Mouse (Mus musculus) B cell, adult 2 months (primary cell): ENCODE measurements around the gene C2cd2.
A peak's percentile ranks its signal among the peaks of the same experiment; 100 is the strongest.

Source experiments
- DNase-seq, 2 experiments: peaks; one replicate each; pipeline ENCODE4 v3.0.0; 2022

Gene C2cd2

DNA sequence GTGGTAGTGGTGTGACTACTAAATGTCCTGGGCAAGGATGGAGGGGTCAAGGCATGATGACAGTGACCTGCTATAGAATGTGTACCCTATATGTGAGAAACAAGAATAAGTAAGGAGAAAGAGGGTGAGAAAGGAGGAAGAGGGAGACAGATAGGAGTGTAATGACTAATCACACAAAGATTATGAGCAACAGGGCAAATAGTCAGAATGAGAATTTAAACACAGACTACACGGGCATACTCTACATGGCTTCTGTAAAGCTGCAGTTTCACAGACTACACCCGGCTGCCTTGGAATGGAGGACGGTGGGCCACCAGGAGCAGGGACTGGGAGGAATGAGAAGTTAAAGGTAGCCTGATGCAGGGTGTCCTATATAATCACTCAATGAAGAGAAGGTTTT is 84.9 kb downstream of the C2cd2 start:
- DNase-seq, result no peak

GRCm38 (mm10) chr16:97875101-97875500 is 87.3 kb downstream of the C2cd2 start:
- DNase-seq, result no peak

GRCm38 (mm10) chr16:97874376-97874775 is 88.0 kb downstream of the C2cd2 start:
- DNase-seq, result no peak

DNA sequence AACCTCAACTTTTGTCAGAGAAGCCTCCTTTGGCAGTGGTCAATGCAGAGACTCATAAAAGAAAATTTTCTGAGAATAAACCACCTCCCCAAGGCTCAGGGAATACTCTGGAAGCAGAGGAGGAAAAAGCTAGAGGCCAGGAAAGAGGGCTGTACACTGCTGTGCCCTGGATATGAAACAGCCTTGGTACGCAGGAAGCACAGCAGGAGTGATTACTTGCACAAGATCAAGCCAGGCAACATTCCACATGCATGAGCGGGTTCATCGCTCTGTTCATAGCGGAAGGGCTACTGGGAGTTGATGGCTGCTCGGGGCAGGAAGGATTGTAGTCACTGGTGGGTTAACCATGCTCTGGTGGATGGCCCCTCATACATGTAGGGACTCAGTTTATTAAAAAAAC is 89.7 kb downstream of the C2cd2 start:
- DNase-seq, result no peak

DNA sequence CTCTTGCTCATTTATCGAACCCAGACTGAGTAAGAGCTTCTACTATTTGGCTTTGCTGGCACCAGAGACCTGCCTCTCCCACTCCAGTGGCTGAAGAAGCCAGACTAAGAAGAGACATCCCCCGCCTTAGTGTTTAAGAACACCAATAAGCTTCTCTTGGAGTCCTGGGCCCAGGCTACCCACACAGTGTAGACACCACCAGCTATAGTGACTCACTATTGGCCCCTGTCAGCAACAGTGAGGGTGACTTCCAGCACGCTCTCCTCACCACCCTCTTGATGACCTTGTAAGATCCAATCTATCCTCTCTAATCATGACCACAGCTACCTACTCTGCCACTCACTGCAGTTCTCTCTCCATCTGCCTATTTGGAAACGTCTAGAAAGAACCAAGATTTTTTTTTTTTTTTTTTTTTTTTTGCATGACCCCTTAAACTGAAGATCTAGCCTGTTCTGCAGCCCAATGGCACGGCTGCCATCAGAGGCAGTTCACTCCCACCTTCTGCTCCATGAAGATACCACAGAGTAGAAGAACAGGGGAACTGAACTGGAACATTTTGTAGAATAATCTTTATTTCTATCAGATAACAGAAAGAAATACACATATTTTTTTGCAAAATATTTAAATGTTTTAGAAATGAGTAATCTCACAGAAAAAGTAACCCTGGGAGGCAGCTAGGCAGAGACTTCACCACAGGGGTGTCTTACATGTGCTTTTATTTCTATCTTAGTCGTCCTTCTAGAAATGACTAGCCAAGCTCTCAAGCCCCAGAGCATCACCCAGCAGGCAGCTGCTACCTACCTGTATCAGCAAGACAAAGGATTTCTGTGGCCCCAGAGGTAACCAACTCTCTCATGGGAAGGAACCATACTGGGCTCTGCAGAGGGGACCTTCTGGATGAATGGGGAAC is 93.0 kb downstream of the C2cd2 start:
- no peak for DNase-seq

DNA sequence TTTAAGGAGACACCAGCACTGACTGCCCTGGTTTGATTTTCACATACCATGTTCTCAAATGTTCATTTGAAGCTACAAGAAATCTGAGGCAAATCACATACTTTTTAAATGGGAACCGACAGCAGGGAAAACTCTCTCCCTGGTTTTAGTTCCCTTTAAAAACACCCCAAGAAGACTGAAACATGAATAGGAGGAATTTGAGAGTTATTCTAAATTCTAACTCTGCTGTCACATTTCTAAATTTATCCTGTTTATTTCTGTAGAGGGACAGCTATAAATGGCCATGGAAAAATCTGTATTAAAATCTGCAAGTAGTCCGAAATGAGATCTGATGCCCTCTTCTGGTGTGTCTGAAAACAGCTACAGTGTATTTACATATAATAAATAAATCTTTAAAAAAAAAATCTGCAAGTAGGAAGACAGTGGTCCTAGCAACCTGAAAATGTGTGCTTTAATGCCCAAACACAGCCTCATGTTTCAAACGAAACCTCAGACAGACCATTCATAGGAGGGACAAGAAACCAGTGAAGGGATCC is 98.4 kb downstream of the C2cd2 start:
- no peak for DNase-seq

DNA sequence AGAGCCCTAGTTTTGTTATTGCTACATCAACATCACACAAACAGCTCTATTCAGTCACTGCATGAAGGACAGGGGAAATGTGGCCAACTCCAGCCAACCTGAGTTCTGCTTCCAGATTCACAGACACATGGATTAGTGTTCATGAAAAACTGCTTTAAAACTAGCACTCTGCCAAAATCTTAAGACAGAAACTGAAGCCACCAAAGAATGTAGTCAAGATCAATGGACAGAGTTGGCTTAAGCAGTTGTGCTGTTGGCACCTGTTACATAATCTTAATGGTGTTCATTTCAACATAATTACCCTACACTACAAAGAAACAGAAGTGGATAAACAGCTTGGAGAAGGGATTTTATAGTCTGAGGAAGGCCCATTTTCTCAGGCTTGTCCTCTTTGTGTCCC is 106.3 kb downstream of the C2cd2 start:
- DNase-seq, result no peak

DNA sequence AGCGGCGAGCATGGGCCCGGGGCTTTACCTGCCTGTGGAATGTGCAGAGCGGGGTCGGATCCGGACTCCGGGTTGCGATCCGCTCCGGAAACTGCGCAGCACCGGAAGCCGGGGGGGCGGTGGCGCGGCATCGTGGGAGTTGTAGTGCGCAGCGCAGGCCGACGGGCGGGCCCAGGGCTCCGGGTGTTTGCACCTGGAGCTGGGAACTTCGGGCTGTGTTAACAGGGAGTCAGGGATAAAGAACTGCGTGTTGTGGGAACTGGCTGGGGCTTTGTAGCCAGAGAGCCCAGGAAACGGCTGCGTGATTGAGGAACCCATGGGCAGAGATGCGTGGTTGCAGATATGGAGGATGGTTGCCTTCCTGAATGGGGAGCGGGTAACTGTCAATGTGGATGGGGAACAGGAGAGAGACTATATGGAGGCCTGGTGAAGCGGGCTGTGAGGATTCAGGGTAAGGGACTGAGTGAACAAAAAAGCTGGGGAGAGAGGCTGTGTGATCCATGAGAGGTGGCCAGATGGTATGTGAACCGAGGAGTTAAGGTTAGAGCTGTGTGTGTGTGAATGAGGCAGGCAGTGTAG is 110.6 kb downstream of the C2cd2 start, which contains the start of gene Prdm15:
Gene Prdm15 (minus strand): TSS at position 110 of the 579 bp plus-strand sequence.
- DNase-seq, result peak; percentile 86 to 89

GRCm38 (mm10) chr16:97851061-97851740 is 111.2 kb downstream of the C2cd2 start:
- DNase-seq, result peak; percentile 87 to 91

DNA sequence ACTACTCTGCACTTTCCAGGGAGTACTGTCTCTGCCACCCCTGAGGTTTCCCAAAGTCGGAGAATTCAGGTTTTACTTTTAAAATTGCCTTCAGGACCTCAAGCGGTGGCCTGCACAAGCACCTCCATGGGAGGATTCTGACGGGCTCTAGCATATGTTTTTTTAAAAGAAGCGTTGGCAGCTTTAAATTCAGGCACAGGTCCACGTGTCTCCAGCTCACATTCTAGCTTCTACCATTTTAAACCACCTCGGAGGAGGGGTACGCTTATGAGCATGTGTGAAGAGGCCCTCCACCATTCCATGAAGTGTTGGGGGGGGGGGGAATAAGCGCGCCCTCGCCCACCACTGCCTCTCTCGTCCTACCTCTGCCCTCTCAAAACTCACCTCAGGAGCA is 111.7 kb downstream of the C2cd2 start:
- DNase-seq, result peak; percentile 17 to 25

- DNase-seq, result no peak
These were observed 113.6 kb downstream of the C2cd2 start for GRCm38 (mm10) chr16:97848832-97849231.

DNA sequence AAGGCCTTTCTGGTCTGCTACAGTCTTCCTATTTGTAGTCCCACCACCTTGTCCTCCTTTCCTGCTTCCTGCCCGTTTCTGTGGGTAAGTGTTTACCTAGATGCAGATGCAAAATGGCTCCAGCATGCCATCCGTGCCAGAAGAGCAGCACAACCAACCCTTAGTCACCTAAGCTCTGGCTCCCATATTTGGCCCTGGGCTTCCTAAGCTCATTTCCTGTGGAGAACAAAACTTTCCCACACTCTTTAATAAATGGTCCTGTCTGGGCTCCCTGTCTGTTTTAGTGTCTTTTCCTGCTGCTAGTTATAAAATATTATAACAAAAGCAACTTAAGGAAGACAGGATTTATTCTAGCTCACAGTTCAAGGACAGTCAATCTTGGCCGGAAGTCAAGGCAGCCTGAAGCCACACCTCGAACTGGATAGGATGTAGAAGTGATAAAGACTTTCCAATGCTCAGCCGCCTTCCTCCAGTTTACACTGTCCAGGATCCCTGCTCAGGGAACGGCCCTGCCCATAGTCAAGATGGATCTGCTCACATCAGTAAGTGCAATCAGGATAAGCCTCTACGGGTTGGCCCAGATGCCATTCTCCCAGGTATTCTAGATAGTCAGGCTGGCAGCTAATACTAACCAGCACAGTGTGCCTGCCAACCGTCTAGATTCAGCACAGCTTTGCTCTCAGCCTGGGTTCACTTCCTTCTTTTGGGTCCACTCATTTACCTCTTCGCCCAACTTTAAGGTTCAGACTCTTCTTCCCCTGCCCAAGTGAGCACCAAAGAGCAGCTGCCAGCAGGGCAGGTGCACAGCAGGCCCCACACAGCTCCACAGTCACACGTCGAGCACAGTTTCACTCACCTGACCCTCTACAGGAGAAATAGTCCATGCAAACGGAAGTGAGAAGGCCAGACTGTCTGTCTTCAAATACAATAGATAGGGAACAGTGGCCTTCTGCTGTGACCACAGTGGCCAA is 117.1 kb downstream of the C2cd2 start:
- peak; percentile 13 to 20 for DNase-seq

DNA sequence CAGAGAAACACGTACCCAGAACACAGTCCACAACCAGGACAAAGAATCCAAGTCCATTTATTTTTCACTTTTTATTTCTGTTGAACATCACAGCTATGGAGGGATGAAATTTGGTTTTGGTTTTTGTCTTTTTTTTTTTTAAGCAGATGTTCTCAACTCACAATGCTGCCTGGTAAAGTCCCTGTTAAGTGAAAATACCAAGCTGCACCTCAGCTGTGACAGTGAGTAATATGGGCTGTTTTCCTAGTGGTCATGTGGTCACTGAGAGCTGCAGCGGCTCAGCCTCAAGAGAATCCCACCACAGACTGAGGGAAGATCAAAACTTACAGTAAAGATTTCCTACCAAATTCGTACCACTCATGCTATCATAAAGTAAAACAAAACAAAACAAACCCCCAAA is 130.2 kb downstream of the C2cd2 start:
- no peak for DNase-seq

DNA sequence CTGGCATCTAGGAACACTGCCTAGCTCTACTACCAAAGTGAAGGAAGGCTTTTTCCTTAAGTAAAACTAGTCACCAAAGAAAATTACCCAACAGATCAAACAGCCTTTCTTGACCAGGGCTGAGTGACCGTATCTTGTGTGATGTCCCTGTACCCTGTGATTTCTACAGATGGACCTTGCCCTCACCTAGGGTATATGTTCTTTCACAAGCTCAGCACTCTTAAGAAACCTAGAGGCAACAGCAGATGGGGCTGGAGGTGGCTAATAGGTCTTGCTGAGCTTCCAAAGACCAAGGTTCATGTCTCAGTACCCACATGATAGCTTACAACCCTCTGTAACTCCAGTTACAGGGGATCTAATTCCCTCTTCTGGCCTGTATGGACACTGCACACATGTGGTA is 134.2 kb downstream of the C2cd2 start:
- no peak for DNase-seq

- DNase-seq, result no peak
These were observed 138.9 kb downstream of the C2cd2 start for GRCm38 (mm10) chr16:97823311-97824007.

- DNase-seq, result no peak
These were observed 142.9 kb downstream of the C2cd2 start for GRCm38 (mm10) chr16:97819532-97819931.

GRCm38 (mm10) chr16:97817414-97817813 is 145.0 kb downstream of the C2cd2 start:
- no peak for DNase-seq

- DNase-seq, result no peak
These were observed 147.1 kb downstream of the C2cd2 start for GRCm38 (mm10) chr16:97815269-97815668.

- no peak for DNase-seq
These were observed 148.3 kb downstream of the C2cd2 start for GRCm38 (mm10) chr16:97814060-97814459.

- DNase-seq, result no peak
These were observed 153.5 kb downstream of the C2cd2 start for GRCm38 (mm10) chr16:97808881-97809280.

DNA sequence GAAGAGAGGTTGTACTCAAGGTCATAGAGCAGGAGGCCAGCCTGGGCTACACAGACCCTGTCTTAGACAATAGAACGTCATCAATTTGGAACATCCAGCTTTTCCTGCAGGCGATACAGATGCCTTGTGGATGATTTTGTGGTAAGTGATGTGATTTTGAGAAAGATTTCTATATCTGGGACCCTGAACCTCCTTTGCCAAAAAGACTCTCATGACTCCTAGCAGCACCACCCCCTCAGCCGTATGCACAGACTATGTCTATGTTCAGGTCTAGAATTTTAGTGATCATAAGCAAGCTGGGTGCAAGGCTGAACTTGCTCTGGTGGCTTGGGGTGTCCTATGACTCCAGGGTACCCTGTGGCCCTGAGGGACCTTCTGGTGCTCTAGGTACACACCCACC is 156.8 kb downstream of the C2cd2 start:
- DNase-seq, result no peak
